In genomic region chr14:121798411-121798799, GRCm38 (mm10) we compare ENCODE assay signal across 7 mouse cellular contexts. TPM values are rescaled to one million over a fixed set of nuclear protein-coding genes. Genes with fewer than 3 reads are reported as not detected.
DNase-seq lines count a peak whose midpoint lies in the region; ATAC-seq and TF ChIP-seq lines count a peak whose summit lies in the region.

No protein-coding gene starts in this region.

- H3K4me2 ChIP-seq in embryonic facial prominence, embryonic 12.5 days (replicated peaks) = peak overlapping the region; percentile 93
- H3K4me2 ChIP-seq in limb, embryonic 11.5 days (ENCODE audit: low read depth, severe bottlenecking) = peak overlapping the region; percentile 95
- H3K4me2 ChIP-seq in midbrain, embryonic 14.5 days (ENCODE audit: low read length) = peak overlapping the region; percentile 94

- peak; percentile 93 for ATAC-seq in embryonic facial prominence, embryonic 12.5 days (ENCODE audit: insufficient number of reproducible peaks, insufficient read depth, low FRiP score, low TSS enrichment)
- peak; percentile 91 for ATAC-seq in limb, embryonic 11.5 days (ENCODE audit: insufficient number of reproducible peaks, low FRiP score, low TSS enrichment, low read depth)
- ATAC-seq in midbrain, embryonic 14.5 days (ENCODE audit: low FRiP score, low TSS enrichment) = peak; percentile 94

- TF ChIP-seq POLR2A in spleen, adult 2 months (IDR thresholded peaks at IDR 0.05; ENCODE audit: low read depth, low read length) = no peak; the same call in 1 of the 2 replicates

- under 1% methylated on average over 22 of the region's 22 CpGs for WGBS in embryonic facial prominence, embryonic 12.5 days
- WGBS in limb, embryonic 11.5 days = 0% methylated on average over 22 of the region's 22 CpGs
- WGBS in midbrain, embryonic 14.5 days = under 1% methylated on average over 22 of the region's 22 CpGs
- under 1% methylated on average over 22 of the region's 22 CpGs for WGBS in spleen, adult 2 months

- H3K27me3 ChIP-seq in embryonic facial prominence, embryonic 12.5 days = peaks cover 25% of the 10 kb centered on the region
- H3K27me3 ChIP-seq in limb, embryonic 11.5 days (ENCODE audit: control insufficient read depth, insufficient read depth, low read length) = peaks cover 16% of the 10 kb centered on the region
- H3K27me3 ChIP-seq in midbrain, embryonic 14.5 days (ENCODE audit: control insufficient read depth, insufficient read depth, low read length) = peaks cover 18% of the 10 kb centered on the region
- H3K27me3 ChIP-seq in spleen, adult 2 months (ENCODE audit: control insufficient read depth, insufficient read depth, low read length) = no peaks in the 10 kb centered on the region

- peak overlapping the region; percentile 60 for H3K9ac ChIP-seq in embryonic facial prominence, embryonic 12.5 days
- H3K9ac ChIP-seq in limb, embryonic 11.5 days (ENCODE audit: low read length) = peak overlapping the region; percentile 41
- peak overlapping the region; percentile 62 for H3K9ac ChIP-seq in midbrain, embryonic 14.5 days (replicated peaks; ENCODE audit: low read length)

- peak overlapping the region; percentile 74 for H3K27ac ChIP-seq in embryonic facial prominence, embryonic 12.5 days
- peak overlapping the region; percentile 55; the same call in 1 of the 2 replicates for H3K27ac ChIP-seq in limb, embryonic 11.5 days (replicated peaks; ENCODE audit: low read depth, low read length)
- peak overlapping the region; percentile 85 for H3K27ac ChIP-seq in midbrain, embryonic 14.5 days (replicated peaks; ENCODE audit: low read depth, low read length)
- peak overlapping the region; percentile 71 for H3K27ac ChIP-seq in spleen, adult 2 months (ENCODE audit: insufficient read depth, low read length)

- peak overlapping the region; percentile 71 for H3K4me3 ChIP-seq in embryonic facial prominence, embryonic 12.5 days
- H3K4me3 ChIP-seq in limb, embryonic 11.5 days (ENCODE audit: low read depth, low read length) = peak overlapping the region; percentile 53
- peak overlapping the region; percentile 71 for H3K4me3 ChIP-seq in midbrain, embryonic 14.5 days (replicated peaks; ENCODE audit: low read depth, low read length)
- peak overlapping the region; percentile 61 for H3K4me3 ChIP-seq in spleen, adult 2 months (ENCODE audit: extremely low read depth, insufficient read depth, insufficient read length)

- H3K9me3 ChIP-seq in embryonic facial prominence, embryonic 12.5 days = no peaks in the 10 kb centered on the region
- H3K9me3 ChIP-seq in limb, embryonic 11.5 days (ENCODE audit: control insufficient read depth, low read length) = no peaks in the 10 kb centered on the region
- H3K9me3 ChIP-seq in midbrain, embryonic 14.5 days (ENCODE audit: control insufficient read depth, low read length) = no peaks in the 10 kb centered on the region

- no peak for TF ChIP-seq CTCF in spleen, adult 2 months (IDR thresholded peaks at IDR 0.05; ENCODE audit: extremely low read depth, insufficient read depth, insufficient read length, insufficient replicate concordance)

- DNase-seq in adrenal gland, postnatal 25 days = peak; percentile 89
- peak; percentile 100 for DNase-seq in heart, adult 11 months
- peak; percentile 94 for DNase-seq in kidney, adult 18-20 months
- DNase-seq in limb, embryonic 11.5 days (ENCODE audit: low spot score) = peak; percentile 91
- DNase-seq in midbrain, embryonic 14.5 days = peak; percentile 96
- DNase-seq in spleen, adult 2 months (ENCODE audit: low read depth in 1 of 2, low spot score in 2 of 2) = peak; percentile 81 to 88

- H3K36me3 ChIP-seq in embryonic facial prominence, embryonic 12.5 days = no peaks in the 10 kb centered on the region
- H3K36me3 ChIP-seq in limb, embryonic 11.5 days (ENCODE audit: control insufficient read depth, insufficient read depth, low read length) = no peaks in the 10 kb centered on the region; the same call in 1 of the 2 replicates
- no peaks in the 10 kb centered on the region for H3K36me3 ChIP-seq in midbrain, embryonic 14.5 days (ENCODE audit: control insufficient read depth, insufficient read depth, low read length)
- H3K36me3 ChIP-seq in spleen, adult 2 months (ENCODE audit: control insufficient read depth, insufficient read depth, low read length) = no peaks in the 10 kb centered on the region

- peaks cover 8% of the 10 kb centered on the region; the same call in 1 of the 2 replicates for H3K4me1 ChIP-seq in embryonic facial prominence, embryonic 12.5 days
- H3K4me1 ChIP-seq in limb, embryonic 11.5 days (ENCODE audit: control insufficient read depth, insufficient read depth, low read length) = peaks cover 3% of the 10 kb centered on the region; the same call in 1 of the 2 replicates
- H3K4me1 ChIP-seq in midbrain, embryonic 14.5 days (ENCODE audit: control insufficient read depth, insufficient read depth, low read length) = no peaks in the 10 kb centered on the region
- no peaks in the 10 kb centered on the region; the same call in none of the 2 replicates for H3K4me1 ChIP-seq in spleen, adult 2 months (ENCODE audit: control insufficient read depth, insufficient read depth, insufficient read length)

RNA-seq across cellular contexts. Expression of gene Dock9, which starts 0.8 kb away (rescaled TPM):
- total RNA-seq in adrenal gland, postnatal 25 days (2021) = 23.1 and 28.8 TPM in 2 replicates
- polyA plus RNA-seq in embryonic facial prominence, embryonic 12.5 days (2016; fragmentation: Nextera tagmentation; extraction: Ambion mirVana) = 5.6 and 5.8 TPM in 2 replicates
- polyA plus RNA-seq in limb, embryonic 11.5 days (2014; fragmentation: Nextera tagmentation; extraction: Ambion mirVana) = 5.8 and 6.5 TPM in 2 replicates
- polyA plus RNA-seq in midbrain, embryonic 14.5 days (2014; fragmentation: Nextera tagmentation; extraction: Ambion mirVana) = 11.2 and 11.3 TPM in 2 replicates
- polyA plus RNA-seq in spleen, adult 2 months (2012; rRNA removed) = 6.7 and 7.8 TPM in 2 replicates

Comparison
In these comparisons a context has a peak if more than half of its experiments do, and no peak if none do; other contexts are left out.
1. Peak in every context shown above with its lines: DNase-seq, ATAC-seq, H3K4me3 ChIP-seq and H3K27ac ChIP-seq.